Mouse (Mus musculus): Measurements from ENCODE around the gene Fam118b.

Fam118b gene

DNA sequence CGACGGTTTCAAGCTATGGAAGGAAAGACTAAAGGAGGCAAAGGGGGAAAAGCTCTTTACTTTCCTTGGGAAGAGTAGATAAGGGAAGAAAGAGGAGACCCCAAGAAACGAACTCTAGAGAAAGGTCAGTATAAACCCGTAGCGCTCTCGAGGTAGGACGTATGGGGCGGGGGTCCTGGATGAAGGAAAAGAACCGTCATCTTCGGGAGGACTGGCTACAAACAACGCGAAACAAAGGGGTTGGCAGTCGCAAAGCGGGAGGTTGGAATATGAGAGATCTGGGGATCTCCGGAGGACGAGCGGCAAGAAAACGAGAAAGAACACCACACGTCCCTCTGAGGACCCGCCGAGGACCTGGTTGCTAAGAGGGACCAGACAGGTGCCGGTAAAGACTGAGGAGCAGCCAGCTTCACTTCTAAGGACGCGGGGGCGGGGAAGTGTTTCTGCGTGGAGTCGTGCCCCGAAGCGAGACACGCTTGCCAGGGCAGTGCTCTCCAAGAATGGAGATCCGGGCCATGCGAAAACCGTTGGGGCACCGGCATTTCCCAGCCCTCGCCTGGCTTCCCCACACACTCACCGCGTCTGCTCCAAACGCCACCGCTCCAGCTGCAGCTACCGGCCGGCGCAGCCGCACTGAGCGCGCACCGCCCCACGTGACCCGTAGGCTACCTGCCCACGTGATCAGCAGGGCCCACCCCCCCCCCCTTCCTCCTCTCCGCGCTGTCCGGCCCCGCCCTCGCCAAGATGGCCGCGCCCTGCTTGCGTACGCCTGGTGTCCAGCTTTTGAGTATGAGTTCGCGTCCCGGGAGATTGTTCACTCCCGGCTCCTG is at the start of gene Fam118b, which contains the start of gene Rpusd4:
Gene Fam118b (minus strand): TSS at position 660 of the 830 bp plus-strand sequence.
Gene Rpusd4 (plus strand): TSS at position 720 of the 830 bp plus-strand sequence.
- ChIA-PET POLR2A (interaction anchor here (0.6 to 5.0 kb wide), 46 partner anchors 9 to 513 kb away, joined by 3 to 28 read pairs (median 4); partner anchors contain the start of genes Foxred1 (in 3 of the 4), Hyls1 (in 2 of the 4), Pate2 (in 2 of the 4) and Ddx25 (in 1 of the 4)), CTCF (interaction anchor here (0.6 to 2.6 kb wide), 8 partner anchors 15 to 274 kb away, joined by 3 to 10 read pairs (median 4); partner anchors contain the start of genes Srpr (in 2 of the 4) and Tirap (in 2 of the 4))

GRCm38 (mm10) chr9:35316771-35317211 is 49.2 kb upstream of the Fam118b start:
- ChIA-PET CTCF (interaction anchor here in 3 of 4 experiments (1.0 to 1.8 kb wide), 4 partner anchors 10 to 208 kb away, joined by 3 to 13 read pairs (median 4); no protein-coding TSS in a partner anchor), POLR2A (interaction anchor here in 2 of 4 experiments (0.5 to 1.2 kb wide), 6 partner anchors 8 to 200 kb away, joined by 3 to 6 read pairs (median 3); no protein-coding TSS in a partner anchor)

DNA sequence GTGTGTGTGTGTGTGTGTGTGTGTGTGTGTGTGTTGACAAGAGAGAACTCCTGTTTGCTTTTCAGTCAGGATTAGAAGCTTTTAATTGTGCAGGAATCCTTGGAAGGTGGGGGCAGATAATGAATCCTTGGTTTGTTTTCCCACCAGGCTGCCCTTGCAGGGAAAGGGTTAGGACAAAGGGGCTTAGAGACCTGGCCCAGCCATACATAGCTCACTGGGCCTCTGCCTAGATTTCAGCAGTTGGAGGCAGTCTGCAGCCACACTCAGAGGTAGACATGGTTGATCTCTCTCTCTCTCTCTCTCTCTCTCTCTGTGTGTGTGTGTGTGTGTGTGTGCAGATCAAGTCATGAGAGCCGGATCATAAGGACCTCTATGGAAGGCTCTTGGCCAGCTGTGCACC is 46.6 kb upstream of the Fam118b start:
- ChIA-PET POLR2A (interaction anchor here in 1 of 4 experiments (0.7 kb wide), 1 partner anchor 45 kb away, joined by 3 read pairs; no protein-coding TSS in a partner anchor), CTCF (no interaction called here)

- CTCF ChIA-PET = interaction anchor here in 1 of 4 experiments (0.6 to 1.9 kb wide), 2 partner anchors 13 to 33 kb away, joined by 4 to 7 read pairs; no protein-coding TSS in a partner anchor
- POLR2A ChIA-PET = interaction anchor here in 2 of 4 experiments (0.7 kb wide), 3 partner anchors 45 to 1266 kb away, joined by 3 read pairs; partner anchors contain the start of genes Hyls1 (in 1 of the 2) and Pate2 (in 1 of the 2)
Measured at GRCm38 (mm10) chr9:35313601-35314000, 46.0 kb upstream of the Fam118b start.

DNA sequence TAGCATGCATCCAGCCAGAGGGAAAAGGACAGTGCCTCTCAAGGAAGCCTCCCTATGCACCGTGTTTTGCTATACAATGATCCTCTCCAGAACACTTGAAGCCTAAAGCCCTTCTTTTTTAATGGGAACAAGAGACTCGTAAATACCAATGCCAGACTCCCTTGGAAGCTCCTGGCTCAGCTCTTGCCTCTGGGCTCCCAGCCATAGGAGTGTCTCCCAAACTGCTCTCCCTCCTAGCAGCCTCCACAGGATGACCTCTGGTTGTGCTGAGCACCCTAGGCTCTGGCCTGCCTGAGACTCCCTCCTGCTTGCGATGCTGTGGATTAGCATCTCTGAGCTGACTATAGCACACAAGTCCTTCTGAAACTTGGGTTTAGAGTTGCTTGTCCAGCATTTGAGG is 44.9 kb upstream of the Fam118b start:
- POLR2A ChIA-PET = no interaction called here
- CTCF ChIA-PET = interaction anchor here in 2 of 4 experiments (1.2 to 1.9 kb wide), 2 partner anchors 12 to 212 kb away, joined by 4 to 7 read pairs; no protein-coding TSS in a partner anchor

GRCm38 (mm10) chr9:35310377-35310776 is 42.8 kb upstream of the Fam118b start:
- ChIA-PET CTCF (interaction anchor here in 1 of 4 experiments (0.5 kb wide), 1 partner anchor 224 kb away, joined by 3 read pairs; no protein-coding TSS in a partner anchor), POLR2A (interaction anchor here in 1 of 4 experiments (0.6 kb wide), 1 partner anchor 38 kb away, joined by 6 read pairs; no protein-coding TSS in a partner anchor)

GRCm38 (mm10) chr9:35307461-35307860 is 39.9 kb upstream of the Fam118b start:
- POLR2A ChIA-PET = no interaction called here
- CTCF ChIA-PET = interaction anchor here in 2 of 4 experiments (0.9 kb wide), 2 partner anchors 26 to 235 kb away, joined by 3 read pairs; no protein-coding TSS in a partner anchor

DNA sequence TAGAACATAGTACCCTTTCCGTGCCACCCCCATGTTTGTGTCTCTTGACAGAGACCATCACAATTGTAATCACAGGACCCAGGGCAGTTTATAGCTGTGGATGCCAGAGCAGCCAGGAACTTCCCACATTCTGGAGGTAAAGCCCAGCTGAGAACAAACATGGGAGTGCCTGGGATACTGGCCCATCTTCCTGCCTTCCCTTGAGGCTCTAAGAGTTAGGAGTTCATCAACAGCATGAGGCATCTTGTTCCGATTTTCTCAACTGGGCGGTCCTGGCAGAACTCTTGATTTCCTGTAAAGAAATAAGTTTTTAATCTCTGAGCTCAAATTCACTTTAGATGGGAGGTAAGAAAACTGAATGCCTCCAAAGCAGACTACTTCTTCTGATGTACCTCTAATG is 34.6 kb upstream of the Fam118b start:
- ChIA-PET CTCF (interaction anchor here (0.7 to 3.5 kb wide), 6 partner anchors 15 to 239 kb away, joined by 3 to 31 read pairs (median 8); partner anchors contain the start of gene Foxred1 (in 1 of the 4)), POLR2A (interaction anchor here in 2 of 4 experiments (1.2 to 2.2 kb wide), 2 partner anchors 222 kb away, joined by 5 to 6 read pairs; no protein-coding TSS in a partner anchor)

DNA sequence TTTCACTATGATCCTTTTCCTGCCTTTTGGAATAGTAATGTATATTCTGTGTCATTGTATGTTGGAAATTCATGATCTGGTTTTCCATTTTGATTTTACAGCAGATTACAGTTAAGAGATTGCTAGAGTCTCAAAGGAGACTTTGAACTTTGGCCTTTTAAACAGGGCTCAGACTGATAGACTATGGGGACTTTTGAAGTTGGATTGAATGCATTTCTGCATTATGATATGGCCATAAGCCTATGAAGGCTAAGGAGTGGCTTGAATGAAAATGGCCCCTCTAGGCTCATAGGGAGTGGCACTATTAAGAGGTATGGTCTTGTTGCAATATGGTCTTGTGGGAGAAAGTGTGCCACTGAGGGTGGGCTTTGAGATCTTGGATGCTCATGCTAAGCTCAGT is 30.2 kb upstream of the Fam118b start:
- CTCF ChIA-PET = interaction anchor here in 3 of 4 experiments (1.2 to 1.8 kb wide), 3 partner anchors 226 to 244 kb away, joined by 3 to 5 read pairs (median 4); no protein-coding TSS in a partner anchor
- POLR2A ChIA-PET = interaction anchor here in 1 of 4 experiments (1.6 kb wide), 1 partner anchor 226 kb away, joined by 3 read pairs; no protein-coding TSS in a partner anchor

DNA sequence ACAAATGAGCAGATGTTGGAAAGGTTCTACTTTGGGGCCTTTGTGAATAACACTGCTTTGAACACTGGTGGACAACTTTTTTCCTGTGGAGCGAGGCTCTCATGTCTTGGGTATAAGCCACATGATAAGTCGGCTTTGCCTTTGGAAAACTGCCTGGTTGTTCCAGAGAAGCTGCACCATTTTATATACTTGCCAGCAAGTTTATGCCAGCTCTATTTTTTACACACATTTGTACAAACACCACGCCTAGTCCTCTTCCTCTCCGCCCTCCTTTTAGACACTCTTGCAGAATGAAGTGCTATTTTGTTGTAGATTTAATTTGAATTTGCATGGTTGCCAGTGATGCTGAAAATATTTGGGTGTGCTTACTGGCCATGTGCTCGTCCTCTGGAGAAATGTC is 25.9 kb upstream of the Fam118b start:
- ChIA-PET POLR2A (no interaction called here), CTCF (interaction anchor here in 1 of 4 experiments (1.4 to 1.6 kb wide), 2 partner anchors 231 to 242 kb away, joined by 4 read pairs; no protein-coding TSS in a partner anchor)

- ChIA-PET CTCF (interaction anchor here in 3 of 4 experiments (0.6 to 2.1 kb wide), 6 partner anchors 8 to 251 kb away, joined by 3 to 5 read pairs (median 4); no protein-coding TSS in a partner anchor), POLR2A (interaction anchor here in 2 of 4 experiments (0.7 to 1.1 kb wide), 3 partner anchors 10 to 244 kb away, joined by 3 to 7 read pairs (median 3); no protein-coding TSS in a partner anchor)
Measured at GRCm38 (mm10) chr9:35290916-35291315, 23.3 kb upstream of the Fam118b start.

DNA sequence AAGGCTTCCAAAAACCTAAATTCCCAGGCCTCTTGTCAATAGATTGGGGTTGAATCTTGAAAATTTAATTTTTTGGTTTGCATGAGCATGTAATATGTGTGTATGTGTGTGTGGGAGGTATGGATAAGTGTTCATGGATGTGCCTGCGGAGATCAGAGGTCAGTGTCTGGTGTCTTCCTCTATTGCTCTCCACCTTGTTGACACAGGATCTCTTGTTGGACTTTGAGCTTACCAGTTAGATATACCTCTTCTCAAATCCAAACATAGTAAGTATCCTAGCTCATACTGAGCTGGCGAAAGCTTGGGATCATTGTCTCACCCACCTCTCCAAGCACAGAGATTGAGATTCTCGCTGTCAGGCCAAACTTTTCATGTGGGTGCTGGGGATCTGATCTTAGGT is 22.8 kb upstream of the Fam118b start:
- POLR2A ChIA-PET = interaction anchor here in 2 of 4 experiments (1.1 to 1.4 kb wide), 2 partner anchors 10 to 14 kb away, joined by 3 read pairs; no protein-coding TSS in a partner anchor
- CTCF ChIA-PET = interaction anchor here in 3 of 4 experiments (0.6 to 1.6 kb wide), 5 partner anchors 8 to 251 kb away, joined by 3 to 7 read pairs (median 4); no protein-coding TSS in a partner anchor

DNA sequence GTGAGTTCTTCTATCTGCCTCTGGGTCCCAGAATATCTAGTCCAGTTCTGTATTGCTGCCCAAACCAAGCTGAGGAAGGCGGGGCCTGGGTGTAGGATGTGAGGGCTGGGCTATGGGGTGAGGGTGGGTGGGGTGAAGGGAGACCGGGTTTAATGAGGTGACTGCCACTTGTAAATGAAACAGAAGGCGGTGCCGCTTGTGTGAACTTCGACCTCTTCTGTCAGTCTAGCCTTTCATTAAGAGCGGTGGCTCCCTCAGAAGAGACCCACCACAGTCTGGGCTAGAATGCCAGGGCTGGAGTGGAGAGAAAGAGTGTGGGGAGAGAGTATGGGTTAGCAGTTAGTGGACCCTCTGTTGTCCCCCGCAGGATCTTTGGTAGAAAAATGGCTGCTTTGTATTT is 22.4 kb upstream of the Fam118b start:
- CTCF ChIA-PET = interaction anchor here in 2 of 4 experiments (0.5 to 1.6 kb wide), 3 partner anchors 8 to 290 kb away, joined by 3 to 7 read pairs (median 3); no protein-coding TSS in a partner anchor
- POLR2A ChIA-PET = interaction anchor here in 1 of 4 experiments (0.9 to 1.4 kb wide), 2 partner anchors 9 to 14 kb away, joined by 3 to 4 read pairs; no protein-coding TSS in a partner anchor

- POLR2A ChIA-PET = interaction anchor here in 1 of 4 experiments (0.9 kb wide), 1 partner anchor 212 kb away, joined by 3 read pairs; no protein-coding TSS in a partner anchor
- CTCF ChIA-PET = interaction anchor here in 3 of 4 experiments (0.6 to 7.1 kb wide), 8 partner anchors 238 to 1915 kb away, joined by 3 to 43 read pairs (median 4); no protein-coding TSS in a partner anchor
Measured at GRCm38 (mm10) chr9:35286351-35286750, 18.7 kb upstream of the Fam118b start.

DNA sequence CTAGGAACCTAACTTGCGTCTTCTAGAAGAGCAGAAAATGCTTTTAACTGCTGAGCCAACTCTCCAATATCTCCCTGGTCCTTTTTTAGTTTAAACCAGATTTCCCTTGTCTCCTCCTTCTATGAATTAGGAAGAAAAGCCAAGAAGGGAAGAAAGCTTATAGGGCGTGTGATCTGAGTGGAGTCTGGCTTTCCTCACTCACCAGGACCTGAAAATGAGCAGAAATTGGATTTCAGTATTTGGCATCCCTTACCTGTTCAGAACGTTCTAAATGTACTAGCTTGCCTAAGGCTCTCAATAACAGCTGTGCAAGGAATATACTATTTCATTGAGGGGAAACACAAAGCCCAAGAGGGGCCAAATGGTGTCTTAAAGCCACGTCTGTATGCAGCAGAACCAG is 16.7 kb upstream of the Fam118b start:
- ChIA-PET POLR2A (interaction anchor here in 1 of 4 experiments (2.1 kb wide), 1 partner anchor 15 kb away, joined by 6 read pairs; no protein-coding TSS in a partner anchor), CTCF (interaction anchor here in 3 of 4 experiments (1.1 to 7.1 kb wide), 6 partner anchors 240 to 257 kb away, joined by 4 to 43 read pairs (median 6); no protein-coding TSS in a partner anchor)

GRCm38 (mm10) chr9:35283415-35284069 is 15.9 kb upstream of the Fam118b start:
- ChIA-PET POLR2A (interaction anchor here in 3 of 4 experiments (0.9 to 2.1 kb wide), 4 partner anchors 14 to 258 kb away, joined by 3 to 6 read pairs (median 5); no protein-coding TSS in a partner anchor), CTCF (interaction anchor here in 3 of 4 experiments (1.6 to 7.1 kb wide), 11 partner anchors 84 to 258 kb away, joined by 4 to 43 read pairs (median 21); no protein-coding TSS in a partner anchor)

DNA sequence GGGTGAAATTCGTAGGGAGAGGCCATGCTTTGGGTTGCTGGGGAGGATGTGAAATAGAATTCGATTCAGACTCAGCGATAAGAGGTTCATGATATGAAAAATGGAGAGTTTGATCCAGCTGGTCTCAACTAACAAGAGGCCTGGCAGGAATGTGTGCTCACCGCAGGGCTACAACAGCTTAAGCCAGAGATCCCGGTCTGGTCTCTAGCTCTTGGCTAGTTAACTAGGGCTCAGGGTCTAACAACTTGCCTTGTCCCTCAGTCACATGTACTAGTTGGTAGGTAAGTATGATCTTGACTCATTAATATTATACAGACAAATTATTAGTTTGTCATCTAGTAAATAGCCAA is 15.2 kb upstream of the Fam118b start:
- CTCF ChIA-PET = interaction anchor here (0.5 to 7.1 kb wide), 24 partner anchors 8 to 263 kb away, joined by 3 to 43 read pairs (median 5); partner anchors contain the start of gene Fam118b (in 1 of the 4)
- POLR2A ChIA-PET = interaction anchor here in 3 of 4 experiments (0.6 to 5.2 kb wide), 9 partner anchors 14 to 262 kb away, joined by 3 to 25 read pairs (median 4); partner anchors contain the start of genes Fam118b (in 1 of the 3) and Rpusd4 (in 1 of the 3)
